Mouse (Mus musculus) olfactory bulb, adult 2 months (tissue): ENCODE data around the gene Dcxr. TPM values are rescaled to one million over a fixed set of nuclear protein-coding genes. Genes with fewer than 3 reads are reported as not detected.
A peak's percentile ranks its signal among the peaks of the same experiment; 100 is the strongest.
"Not testable (repeated sequence)": the region's sequence is repeated elsewhere in the genome, so short reads cannot be mapped to it uniquely, and the experiment has no call there.

Source experiments
- H3K27ac ChIP-seq: fragments of 200-500 bp; 2 replicates; pipeline ENCODE4 v1.5.1; 2012; ENCODE audit warnings: low read depth, low read length; ENCODE audit not compliant: insufficient read depth
- H3K4me1 ChIP-seq: fragments of 200-500 bp; 2 replicates; pipeline ENCODE4 v1.6.1; 2012; ENCODE audit warnings: low read length; ENCODE audit not compliant: control insufficient read depth, insufficient read depth
- H3K4me3 ChIP-seq: fragments of 200-500 bp; 2 replicates; pipeline ENCODE4 v1.5.1; 2012; ENCODE audit warnings: mild to moderate bottlenecking, low read depth, low read length, moderate library complexity; ENCODE audit not compliant: insufficient read depth
- CTCF ChIP-seq: fragments of 200-500 bp; IDR thresholded peaks from 2 replicates; pipeline ENCODE4 v1.5.1; 2012; ENCODE audit warnings: low read depth, mild to moderate bottlenecking, low read length, moderate library complexity; ENCODE audit not compliant: insufficient read depth
- POLR2A ChIP-seq: fragments of 200-500 bp; IDR thresholded peaks from 2 replicates; pipeline ENCODE4 v1.6.1; 2012; ENCODE audit warnings: mild to moderate bottlenecking, low read depth, low read length, moderate library complexity; ENCODE audit not compliant: insufficient read depth
- WGBS: fragments of 180-500 bp; shearing (Covaris S2); methylation state at CpG from one replicate; pipeline ENCODE4 v1.1.7; 2018; 5-methylcytosine and 5-hydroxymethylcytosine counted together
- polyA plus RNA-seq: library from polyadenylated mRNA; stranded (reverse); fragments of >200 nt; gene quantifications from 2 replicates; pipeline ENCODE4 v1.2.4, GENCODE M21; 2012; ENCODE audit warnings: low replicate concordance; ENCODE audit not compliant: missing spikeins, insufficient read depth, insufficient read length

Gene Dcxr
- polyA plus RNA-seq: not detected in 2 replicates

GRCm38 (mm10) chr11:120727169-120727527 lies at the start of gene Dcxr:
Dcxr (minus strand) TSS chr11:120727281.
- Histone ChIP-seq H3K4me1 (peaks cover 17% of the 10 kb centered on the region), H3K27ac (no peak within 1 kb of the TSS), H3K4me3 (peak within 1 kb of the TSS; percentile 51)
- no peak for TF ChIP-seq POLR2A
- no peak for TF ChIP-seq CTCF
- 3% methylated on average over 14 of the region's 14 CpGs for WGBS

- Histone ChIP-seq H3K4me1 (no peaks in the 10 kb centered on the region), H3K4me3 (no peak overlapping the region), H3K27ac (no peak overlapping the region)
- peak; percentile 100 for TF ChIP-seq CTCF
- no peak for TF ChIP-seq POLR2A
- 17% methylated on average over 15 of the region's 15 CpGs for WGBS
These were observed 48.8 kb upstream of the Dcxr start for GRCm38 (mm10) chr11:120775774-120776469.

GRCm38 (mm10) chr11:120773463-120774190 lies 46.5 kb upstream of the Dcxr start:
- 93% methylated on average over 7 of the region's 7 CpGs for WGBS

GRCm38 (mm10) chr11:120772749-120773148 lies 45.7 kb upstream of the Dcxr start:
- TF ChIP-seq POLR2A (no peak), CTCF (no peak)
- WGBS: 78% methylated on average over 3 of the region's 3 CpGs
- no peaks in the 10 kb centered on the region for H3K4me1 ChIP-seq
- no peak overlapping the region for H3K27ac ChIP-seq
- no peak overlapping the region for H3K4me3 ChIP-seq

More at GRCm38 (mm10) chr11:120773463-120774190, 46.5 kb upstream of the Dcxr start:
- H3K4me3 ChIP-seq: no peak overlapping the region
- no peaks in the 10 kb centered on the region for H3K4me1 ChIP-seq
- TF ChIP-seq POLR2A (no peak), CTCF (no peak)
- H3K27ac ChIP-seq: no peak overlapping the region

GRCm38 (mm10) chr11:120768206-120768605 lies 41.1 kb upstream of the Dcxr start:
- H3K4me3 ChIP-seq: no peak overlapping the region
- WGBS: 39% methylated on average over 1 of the region's 1 CpGs
- H3K27ac ChIP-seq: no peak overlapping the region
- no peak for TF ChIP-seq CTCF
- TF ChIP-seq POLR2A: no peak
- H3K4me1 ChIP-seq: no peaks in the 10 kb centered on the region

- H3K4me1 ChIP-seq: not testable (repeated sequence)
- 87% methylated on average over 5 of the region's 7 CpGs for WGBS
These were observed 39.9 kb upstream of the Dcxr start for GRCm38 (mm10) chr11:120767023-120767422.

GRCm38 (mm10) chr11:120763121-120763999 lies 36.3 kb upstream of the Dcxr start:
- 32% methylated on average over 12 of the region's 23 CpGs for WGBS
- H3K4me3 ChIP-seq, H3K27ac ChIP-seq, H3K4me1 ChIP-seq: not testable (repeated sequence)

More at GRCm38 (mm10) chr11:120767023-120767422, 39.9 kb upstream of the Dcxr start:
- not testable (repeated sequence) for H3K4me3 ChIP-seq, H3K27ac ChIP-seq

GRCm38 (mm10) chr11:120762672-120763041 lies 35.6 kb upstream of the Dcxr start, which contains the start of gene Hmga1b:
Hmga1b (plus strand) TSS chr11:120762794.
- not testable (repeated sequence) for H3K4me1 ChIP-seq, H3K4me3 ChIP-seq, H3K27ac ChIP-seq
- WGBS: 14% methylated on average over 14 of the region's 14 CpGs
